Mouse (Mus musculus): ENCODE measurements at regions not wholly inside any gene's neighbourhood (a gene's known extent, or its start where the extent isn't known, plus 50 kb on each side); places are given as distances from the start of the nearest gene placed in this dataset.

DNA sequence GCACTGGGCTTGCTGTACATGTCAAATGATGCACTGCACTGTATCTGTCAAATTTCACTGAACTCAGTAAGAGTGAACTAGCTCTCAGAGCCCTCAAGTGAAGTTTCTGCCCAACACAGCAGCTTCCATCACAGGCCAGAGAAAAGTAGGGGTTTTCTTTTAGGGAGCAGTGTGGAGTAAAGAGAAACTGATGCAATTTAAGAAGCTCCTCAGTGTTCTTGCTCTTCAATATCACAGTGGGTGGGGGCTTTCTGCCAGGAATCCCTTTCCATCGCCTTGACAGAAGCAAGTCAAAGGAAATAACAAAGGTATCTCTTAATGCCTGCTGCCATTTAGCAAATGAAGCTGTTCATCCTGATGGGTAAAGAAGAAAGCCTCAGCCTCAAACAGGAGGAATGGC is 766.7 kb upstream of the Cntn5 start:
- 26% methylated on average over 1 of the region's 1 CpGs for WGBS
- H3K4me2 ChIP-seq (ENCODE audit: low read length), result no peak overlapping the region
- no peak overlapping the region for H3K9ac ChIP-seq (ENCODE audit: low read depth, low read length)
- no peak overlapping the region for H3K4me3 ChIP-seq (replicated peaks; ENCODE audit: low read depth, low read length)
- H3K27me3 ChIP-seq (ENCODE audit: insufficient read depth, low read length), result no peaks in the 10 kb centered on the region
- no peaks in the 10 kb centered on the region for H3K36me3 ChIP-seq (ENCODE audit: insufficient read depth, low read length)
- no peaks in the 10 kb centered on the region for H3K9me3 ChIP-seq (replicated peaks; ENCODE audit: low read length)
- ATAC-seq (replicated peaks; ENCODE audit: low FRiP score, low read depth) (no peak), DNase-seq (ENCODE audit: low spot score) (no peak)
- no peak for TF ChIP-seq CTCF (IDR thresholded peaks at IDR 0.05; ENCODE audit: low read depth)
- no peaks in the 10 kb centered on the region for H3K4me1 ChIP-seq (replicated peaks; ENCODE audit: insufficient read depth, low read length)
- H3K27ac ChIP-seq, result no peak overlapping the region

GRCm38 (mm10) chr9:11629461-11629860 is 724.9 kb upstream of the Cntn5 start:
- H3K4me2 ChIP-seq (ENCODE audit: low read length), result no peak overlapping the region
- H3K36me3 ChIP-seq (ENCODE audit: insufficient read depth, low read length), result no peaks in the 10 kb centered on the region
- no peaks in the 10 kb centered on the region for H3K9me3 ChIP-seq (replicated peaks; ENCODE audit: low read length)
- WGBS, result 62% methylated on average over 2 of the region's 2 CpGs
- TF ChIP-seq CTCF (IDR thresholded peaks at IDR 0.05; ENCODE audit: low read depth), result no peak
- H3K9ac ChIP-seq (ENCODE audit: low read depth, low read length), result no peak overlapping the region
- DNase-seq (ENCODE audit: low spot score) (no peak), ATAC-seq (replicated peaks; ENCODE audit: low FRiP score, low read depth) (no peak)
- H3K27me3 ChIP-seq (ENCODE audit: insufficient read depth, low read length), result no peaks in the 10 kb centered on the region
- H3K27ac ChIP-seq, result no peak overlapping the region
- no peak overlapping the region for H3K4me3 ChIP-seq (replicated peaks; ENCODE audit: low read depth, low read length)
- H3K4me1 ChIP-seq (replicated peaks; ENCODE audit: insufficient read depth, low read length), result no peaks in the 10 kb centered on the region

GRCm38 (mm10) chr9:11604381-11604780 is 699.8 kb upstream of the Cntn5 start:
- no peak for TF ChIP-seq CTCF (IDR thresholded peaks at IDR 0.05; ENCODE audit: low read depth)
- ATAC-seq (replicated peaks; ENCODE audit: low FRiP score, low read depth), result no peak
- Histone ChIP-seq H3K9ac (ENCODE audit: low read depth, low read length) (no peak overlapping the region), H3K4me2 (ENCODE audit: low read length) (no peak overlapping the region), H3K4me3 (replicated peaks; ENCODE audit: low read depth, low read length) (no peak overlapping the region), H3K9me3 (replicated peaks; ENCODE audit: low read length) (no peaks in the 10 kb centered on the region), H3K27ac (no peak overlapping the region), H3K36me3 (ENCODE audit: insufficient read depth, low read length) (no peaks in the 10 kb centered on the region), H3K4me1 (replicated peaks; ENCODE audit: insufficient read depth, low read length) (no peaks in the 10 kb centered on the region), H3K27me3 (ENCODE audit: insufficient read depth, low read length) (no peaks in the 10 kb centered on the region)
- 88% methylated on average over 2 of the region's 2 CpGs for WGBS
- no peak for DNase-seq (ENCODE audit: low spot score)

GRCm38 (mm10) chr9:11603884-11604283 is 699.3 kb upstream of the Cntn5 start:
- Histone ChIP-seq H3K27me3 (ENCODE audit: insufficient read depth, low read length) (no peaks in the 10 kb centered on the region), H3K4me1 (replicated peaks; ENCODE audit: insufficient read depth, low read length) (no peaks in the 10 kb centered on the region), H3K9me3 (replicated peaks; ENCODE audit: low read length) (no peaks in the 10 kb centered on the region), H3K36me3 (ENCODE audit: insufficient read depth, low read length) (no peaks in the 10 kb centered on the region), H3K9ac (ENCODE audit: low read depth, low read length) (no peak overlapping the region), H3K27ac (no peak overlapping the region), H3K4me2 (ENCODE audit: low read length) (no peak overlapping the region), H3K4me3 (replicated peaks; ENCODE audit: low read depth, low read length) (no peak overlapping the region)
- DNase-seq (ENCODE audit: low spot score) (peak; percentile 75), ATAC-seq (replicated peaks; ENCODE audit: low FRiP score, low read depth) (no peak)
- WGBS, result 36% methylated on average over 3 of the region's 3 CpGs
- TF ChIP-seq CTCF (IDR thresholded peaks at IDR 0.05; ENCODE audit: low read depth), result no peak

DNA sequence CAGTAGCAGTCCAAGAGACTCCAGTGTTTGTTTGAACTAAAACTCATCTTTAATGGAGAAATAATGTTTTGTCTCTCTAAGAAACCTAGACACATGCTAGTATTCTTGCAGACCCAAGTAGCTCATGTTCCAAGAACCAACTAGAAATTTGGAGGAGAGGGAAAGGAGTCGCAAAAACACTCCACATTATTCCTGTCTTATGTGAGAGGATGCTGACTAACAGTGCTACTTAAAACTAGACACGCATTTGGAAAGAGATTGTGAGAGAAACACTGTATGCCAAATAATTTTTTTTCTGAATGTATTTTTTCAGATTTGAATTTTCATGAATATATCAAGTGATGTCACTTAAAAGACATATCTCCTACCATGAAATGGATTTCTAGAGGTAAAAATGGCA is 698.3 kb upstream of the Cntn5 start:
- no peaks in the 10 kb centered on the region for H3K9me3 ChIP-seq (replicated peaks; ENCODE audit: low read length)
- no peaks in the 10 kb centered on the region for H3K36me3 ChIP-seq (ENCODE audit: insufficient read depth, low read length)
- 85% methylated on average over 2 of the region's 2 CpGs for WGBS
- ATAC-seq (replicated peaks; ENCODE audit: low FRiP score, low read depth) (no peak), DNase-seq (ENCODE audit: low spot score) (no peak)
- H3K27me3 ChIP-seq (ENCODE audit: insufficient read depth, low read length), result no peaks in the 10 kb centered on the region
- H3K9ac ChIP-seq (ENCODE audit: low read depth, low read length), result no peak overlapping the region
- no peak overlapping the region for H3K4me2 ChIP-seq (ENCODE audit: low read length)
- no peak for TF ChIP-seq CTCF (IDR thresholded peaks at IDR 0.05; ENCODE audit: low read depth)
- no peak overlapping the region for H3K4me3 ChIP-seq (replicated peaks; ENCODE audit: low read depth, low read length)
- H3K4me1 ChIP-seq (replicated peaks; ENCODE audit: insufficient read depth, low read length), result no peaks in the 10 kb centered on the region
- no peak overlapping the region for H3K27ac ChIP-seq

DNA sequence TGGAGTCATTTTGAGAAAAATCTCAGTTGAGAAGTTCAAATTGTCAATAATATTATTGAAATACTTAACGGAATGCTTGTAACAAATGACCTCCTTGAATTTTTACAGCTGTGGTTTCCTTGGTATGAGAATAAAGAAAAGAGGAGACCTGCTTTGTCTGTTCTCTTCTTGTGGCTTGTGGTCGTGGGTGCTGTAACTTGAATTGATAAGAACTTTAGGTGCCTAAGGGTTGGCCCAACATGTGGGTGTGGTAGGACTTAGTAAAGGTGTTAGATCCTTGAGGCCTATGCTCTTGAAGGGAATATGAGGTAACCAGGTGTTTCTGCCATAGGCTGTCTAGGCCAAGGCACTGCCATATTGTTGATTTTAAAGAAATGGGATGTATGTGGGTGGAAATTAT is 674.4 kb upstream of the Cntn5 start:
- Histone ChIP-seq H3K4me2 (ENCODE audit: low read length) (no peak overlapping the region), H3K9me3 (replicated peaks; ENCODE audit: low read length) (no peaks in the 10 kb centered on the region), H3K9ac (ENCODE audit: low read depth, low read length) (no peak overlapping the region), H3K27me3 (ENCODE audit: insufficient read depth, low read length) (no peaks in the 10 kb centered on the region), H3K4me3 (replicated peaks; ENCODE audit: low read depth, low read length) (no peak overlapping the region), H3K4me1 (replicated peaks; ENCODE audit: insufficient read depth, low read length) (no peaks in the 10 kb centered on the region), H3K27ac (no peak overlapping the region), H3K36me3 (ENCODE audit: insufficient read depth, low read length) (no peaks in the 10 kb centered on the region)
- ATAC-seq (replicated peaks; ENCODE audit: low FRiP score, low read depth) (no peak), DNase-seq (ENCODE audit: low spot score) (no peak)
- no peak for TF ChIP-seq CTCF (IDR thresholded peaks at IDR 0.05; ENCODE audit: low read depth)
- WGBS, result 86% methylated on average over 2 of the region's 2 CpGs

DNA sequence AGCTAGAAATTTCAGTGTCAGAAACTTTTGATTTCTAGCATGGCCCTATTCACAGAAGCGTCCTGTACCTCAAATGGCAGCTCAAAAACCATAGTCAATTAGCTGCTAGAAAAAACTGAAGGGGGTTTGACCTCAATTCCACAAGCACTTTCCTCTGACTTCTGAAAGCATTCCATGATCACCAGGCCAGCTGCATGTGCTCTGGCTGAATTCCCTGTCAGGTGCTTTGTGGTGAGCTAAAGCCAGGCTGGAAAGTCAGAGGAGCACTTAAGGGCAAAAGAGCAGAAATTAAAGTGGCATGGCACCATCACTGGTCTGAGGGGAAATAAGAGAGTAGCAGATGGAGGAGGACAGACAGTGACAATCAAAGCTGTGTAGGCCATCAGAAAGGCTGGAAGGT is 658.3 kb upstream of the Cntn5 start:
- Histone ChIP-seq H3K36me3 (ENCODE audit: insufficient read depth, low read length) (no peaks in the 10 kb centered on the region), H3K9ac (ENCODE audit: low read depth, low read length) (no peak overlapping the region), H3K4me3 (replicated peaks; ENCODE audit: low read depth, low read length) (no peak overlapping the region), H3K27me3 (ENCODE audit: insufficient read depth, low read length) (no peaks in the 10 kb centered on the region), H3K4me1 (replicated peaks; ENCODE audit: insufficient read depth, low read length) (no peaks in the 10 kb centered on the region), H3K4me2 (ENCODE audit: low read length) (no peak overlapping the region), H3K27ac (no peak overlapping the region), H3K9me3 (replicated peaks; ENCODE audit: low read length) (no peaks in the 10 kb centered on the region)
- 58% methylated on average over 1 of the region's 1 CpGs for WGBS
- ATAC-seq (replicated peaks; ENCODE audit: low FRiP score, low read depth) (no peak), DNase-seq (ENCODE audit: low spot score) (no peak)
- no peak for TF ChIP-seq CTCF (IDR thresholded peaks at IDR 0.05; ENCODE audit: low read depth)

Measured in kidney, postnatal 0 days (tissue).